Mouse (Mus musculus) liver, embryonic 13.5 days (tissue): ENCODE measurements around the gene Btrc. TPM values are rescaled to one million over a fixed set of nuclear protein-coding genes. Genes with fewer than 3 reads are reported as not detected.
"Not testable (repeated sequence)": the region's sequence is repeated elsewhere in the genome, so short reads cannot be mapped to it uniquely, and the experiment has no call there.

Experiments
- ATAC-seq: fragments of 200-750 bp; cut with Nextera tagmentation; 2 replicates; pipeline ENCODE4 v1.8.0; 2017; ENCODE audit warnings: low read depth, mild to moderate bottlenecking, moderate number of reproducible peaks, moderate library complexity
- DNase-seq: peaks from one replicate; pipeline ENCODE4 v3.0.0; 2022
- H3K27ac ChIP-seq: fragments of 300-500 bp; sonication (generic); 2 replicates; pipeline ENCODE4 v1.5.1; 2015; ENCODE audit warnings: moderate library complexity, mild to moderate bottlenecking, inconsistent platforms
- H3K27me3 ChIP-seq: fragments of 300-500 bp; sonication (generic); 2 replicates; pipeline ENCODE4 v1.6.1; 2015; ENCODE audit warnings: mild to moderate bottlenecking, inconsistent platforms
- H3K36me3 ChIP-seq: fragments of 300-500 bp; sonication (generic); 2 replicates; pipeline ENCODE4 v1.6.1; 2015; ENCODE audit warnings: mild to moderate bottlenecking, inconsistent platforms
- H3K4me1 ChIP-seq: fragments of 300-500 bp; sonication (generic); replicated peaks from 2 replicates; pipeline ENCODE4 v1.6.1; 2015; ENCODE audit warnings: inconsistent platforms
- H3K4me2 ChIP-seq: fragments of 300-500 bp; sonication (generic); 2 replicates; pipeline ENCODE4 v1.6.1; 2015; ENCODE audit warnings: inconsistent platforms, mild to moderate bottlenecking, moderate library complexity
- H3K4me3 ChIP-seq: fragments of 300-500 bp; sonication (generic); replicated peaks from 2 replicates; pipeline ENCODE4 v1.5.1; 2015; ENCODE audit warnings: mild to moderate bottlenecking, inconsistent platforms
- H3K9ac ChIP-seq: fragments of 300-500 bp; sonication (generic); 2 replicates; pipeline ENCODE4 v1.6.1; 2015; ENCODE audit warnings: mild to moderate bottlenecking, inconsistent platforms
- H3K9me3 ChIP-seq: fragments of 300-500 bp; sonication (generic); replicated peaks from 2 replicates; pipeline ENCODE4 v1.6.1; 2016; ENCODE audit warnings: inconsistent platforms
- WGBS: fragments of 180-500 bp; shearing (Covaris S2); methylation state at CpG from one replicate; pipeline ENCODE4 v1.1.7; 2015; ENCODE audit not compliant: insufficient replicate concordance; 5-methylcytosine and 5-hydroxymethylcytosine counted together
- polyA plus RNA-seq: library from polyadenylated mRNA; unstranded; fragments of >200 nt; fragmentation: Nextera tagmentation; extraction: Ambion mirVana; gene quantifications from 2 replicates; pipeline ENCODE4 v1.2.1, GENCODE M21; 2015

Gene Btrc
- polyA plus RNA-seq, 1 experiment from 2014 or later = 44.1 TPM

- 80% methylated on average over 8 of the region's 8 CpGs for WGBS
- no peak overlapping the region for H3K9ac ChIP-seq
- peaks cover under 1% of the 10 kb centered on the region for H3K27me3 ChIP-seq
- peaks cover 41% of the 10 kb centered on the region for H3K4me1 ChIP-seq
- no peaks in the 10 kb centered on the region for H3K9me3 ChIP-seq
- no peak for ATAC-seq
- H3K4me2 ChIP-seq = no peak overlapping the region
- peaks cover 8% of the 10 kb centered on the region for H3K36me3 ChIP-seq
- no peak for DNase-seq
- H3K4me3 ChIP-seq = no peak overlapping the region
- H3K27ac ChIP-seq = no peak overlapping the region
These were observed 171.7 kb downstream of the Btrc start for GRCm38 (mm10) chr19:45535214-45535735.

GRCm38 (mm10) chr19:45535929-45536328 is 172.4 kb downstream of the Btrc start:
- peaks cover under 1% of the 10 kb centered on the region; the same call in 1 of the 2 replicates for H3K36me3 ChIP-seq
- 58% methylated on average over 6 of the region's 6 CpGs for WGBS

DNA sequence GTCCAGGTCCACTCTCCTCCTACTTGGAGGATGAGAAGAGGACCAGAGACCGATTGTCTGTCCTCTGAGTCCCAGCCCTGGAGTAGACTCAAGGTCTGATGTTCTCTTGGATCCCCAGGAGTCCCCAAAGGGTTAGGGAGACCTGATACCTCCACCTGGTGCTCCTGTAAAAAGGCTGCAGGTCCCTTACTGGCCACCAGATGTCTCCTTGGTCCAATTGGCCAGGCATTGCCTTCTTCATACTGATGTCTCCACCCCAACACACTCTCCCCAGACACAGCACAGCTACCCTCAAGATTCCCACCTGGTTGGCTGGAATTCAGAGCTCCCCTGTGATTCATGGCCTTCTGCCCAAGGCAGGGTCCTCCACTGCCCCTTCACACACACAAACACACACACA is 174.0 kb downstream of the Btrc start:
- Histone ChIP-seq H3K9ac (no peak overlapping the region), H3K36me3 (no peaks in the 10 kb centered on the region), H3K9me3 (no peaks in the 10 kb centered on the region), H3K4me1 (peaks cover 49% of the 10 kb centered on the region), H3K4me3 (no peak overlapping the region), H3K4me2 (no peak overlapping the region), H3K27ac (no peak overlapping the region), H3K27me3 (peaks cover 22% of the 10 kb centered on the region)
- ATAC-seq = peak; percentile 17; the same call in 1 of the 2 replicates
- DNase-seq = peak; percentile 45
- WGBS = 14% methylated on average over 1 of the region's 1 CpGs

More at GRCm38 (mm10) chr19:45535929-45536328, 172.4 kb downstream of the Btrc start:
- H3K27me3 ChIP-seq = peaks cover 7% of the 10 kb centered on the region
- no peaks in the 10 kb centered on the region for H3K9me3 ChIP-seq
- no peak overlapping the region for H3K4me2 ChIP-seq
- H3K4me3 ChIP-seq = no peak overlapping the region
- H3K27ac ChIP-seq = no peak overlapping the region
- peaks cover 37% of the 10 kb centered on the region for H3K4me1 ChIP-seq
- ATAC-seq (no peak), DNase-seq (no peak)
- no peak overlapping the region for H3K9ac ChIP-seq

- Histone ChIP-seq H3K4me1 (peaks cover 53% of the 10 kb centered on the region), H3K9ac (no peak overlapping the region), H3K36me3 (no peaks in the 10 kb centered on the region), H3K27ac (no peak overlapping the region), H3K4me2 (peak overlapping the region; percentile 81), H3K27me3 (peaks cover 39% of the 10 kb centered on the region), H3K4me3 (peak overlapping the region; percentile 55), H3K9me3 (no peaks in the 10 kb centered on the region)
- ATAC-seq (no peak), DNase-seq (no peak)
- WGBS = 50% methylated on average over 8 of the region's 8 CpGs
These were observed 177.3 kb downstream of the Btrc start for GRCm38 (mm10) chr19:45540657-45541408.

DNA sequence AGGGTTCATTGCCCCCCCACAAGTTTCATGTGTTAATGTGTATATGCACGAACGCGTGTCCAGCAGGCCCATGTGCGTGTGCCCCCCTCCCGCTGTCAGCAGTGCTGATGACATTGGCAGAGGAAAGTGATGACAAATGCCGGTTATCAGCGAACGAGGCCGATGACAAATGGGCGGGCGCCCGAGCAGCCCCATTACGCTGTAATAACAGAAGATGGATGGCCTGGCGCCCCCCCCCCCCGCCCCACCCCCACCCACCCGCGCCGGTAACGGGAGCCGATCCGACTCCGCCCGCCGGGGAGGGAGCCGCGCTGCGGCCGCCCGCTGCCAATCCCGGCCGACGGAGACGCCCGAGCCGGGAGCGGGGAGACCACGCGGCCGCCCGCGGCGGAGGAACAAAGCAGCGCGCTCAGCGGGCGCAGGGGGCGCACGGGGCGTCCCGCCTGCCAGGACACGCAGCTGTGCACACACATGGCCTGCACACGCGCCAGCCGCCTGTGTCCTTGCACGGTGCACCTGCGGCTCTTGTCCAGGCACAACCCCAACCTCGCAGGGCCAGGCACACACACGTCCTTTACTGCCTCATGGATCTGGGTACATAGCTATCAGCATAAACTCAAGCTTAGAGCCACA is 178.0 kb downstream of the Btrc start:
- Histone ChIP-seq H3K9me3 (no peaks in the 10 kb centered on the region), H3K27ac (no peak overlapping the region), H3K4me1 (peaks cover 53% of the 10 kb centered on the region), H3K27me3 (peaks cover 46% of the 10 kb centered on the region), H3K4me2 (peak overlapping the region; percentile 81), H3K4me3 (peak overlapping the region; percentile 55), H3K9ac (peak overlapping the region; percentile 71), H3K36me3 (no peaks in the 10 kb centered on the region)
- ATAC-seq (0 out of 2 replicates have a peak, but pooled peaks have one; percentile 23), DNase-seq (no peak)
- under 1% methylated on average over 53 of the region's 58 CpGs for WGBS

- Histone ChIP-seq H3K9ac (peak overlapping the region; percentile 71), H3K27me3 (peaks cover 51% of the 10 kb centered on the region), H3K9me3 (no peaks in the 10 kb centered on the region), H3K36me3 (no peaks in the 10 kb centered on the region), H3K4me1 (peaks cover 57% of the 10 kb centered on the region), H3K27ac (no peak overlapping the region), H3K4me2 (peak overlapping the region; percentile 81), H3K4me3 (peak overlapping the region; percentile 55)
- ATAC-seq = no peak
- 34% methylated on average over 3 of the region's 3 CpGs for WGBS
- no peak for DNase-seq
These were observed 178.5 kb downstream of the Btrc start for GRCm38 (mm10) chr19:45542061-45542460.

GRCm38 (mm10) chr19:45544152-45544924 is 180.8 kb downstream of the Btrc start:
- peaks cover 60% of the 10 kb centered on the region for H3K4me1 ChIP-seq
- H3K27ac ChIP-seq = no peak overlapping the region
- H3K9ac ChIP-seq = peak overlapping the region; percentile 50
- no peaks in the 10 kb centered on the region; the same call in 1 of the 2 replicates for H3K9me3 ChIP-seq
- ATAC-seq (no peak), DNase-seq (no peak)
- peak overlapping the region; percentile 79 for H3K4me2 ChIP-seq
- H3K36me3 ChIP-seq = no peaks in the 10 kb centered on the region
- H3K27me3 ChIP-seq = peaks cover 52% of the 10 kb centered on the region
- WGBS = under 1% methylated on average over 20 of the region's 26 CpGs
- peak overlapping the region; percentile 56 for H3K4me3 ChIP-seq

GRCm38 (mm10) chr19:45544925-45545321 is 181.4 kb downstream of the Btrc start:
- H3K27ac ChIP-seq = no peak overlapping the region
- peak overlapping the region; percentile 56 for H3K4me3 ChIP-seq
- peak overlapping the region; percentile 79 for H3K4me2 ChIP-seq
- peak; percentile 63 for DNase-seq
- peak; percentile 25; the same call in 1 of the 2 replicates for ATAC-seq
- peaks cover 52% of the 10 kb centered on the region for H3K27me3 ChIP-seq
- peaks cover 60% of the 10 kb centered on the region for H3K4me1 ChIP-seq
- under 1% methylated on average over 30 of the region's 30 CpGs for WGBS
- H3K9ac ChIP-seq = peak overlapping the region; percentile 50
- no peaks in the 10 kb centered on the region; the same call in 1 of the 2 replicates for H3K9me3 ChIP-seq
- no peaks in the 10 kb centered on the region for H3K36me3 ChIP-seq

DNA sequence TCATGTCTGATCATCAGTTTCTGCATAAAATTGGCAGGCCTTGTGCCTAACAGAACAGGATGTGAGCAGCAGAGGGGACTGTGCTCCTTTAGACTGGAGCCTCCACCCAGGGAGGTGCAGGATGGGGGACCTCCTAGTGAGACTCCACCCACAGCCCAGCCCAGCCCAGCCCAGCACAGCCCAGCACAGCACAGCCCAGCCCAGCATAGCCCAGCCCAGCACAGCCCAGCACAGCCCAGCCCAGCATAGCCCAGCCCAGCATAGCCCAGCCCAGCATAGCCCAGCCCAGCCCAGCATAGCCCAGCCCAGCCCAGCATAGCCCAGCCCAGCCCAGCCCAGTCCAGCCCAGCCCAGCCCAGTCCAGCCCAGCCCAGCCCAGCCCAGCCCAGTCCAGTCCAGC is 184.7 kb downstream of the Btrc start:
- Histone ChIP-seq H3K4me1 (peaks cover 62% of the 10 kb centered on the region), H3K27me3 (peaks cover 23% of the 10 kb centered on the region), H3K4me2 (peak overlapping the region; percentile 24), H3K27ac (peak overlapping the region; percentile 70; the same call in 1 of the 2 replicates)
- not testable (repeated sequence) for H3K36me3 ChIP-seq, H3K9me3 ChIP-seq, H3K9ac ChIP-seq, H3K4me3 ChIP-seq
- DNase-seq = peak; percentile 57
- ATAC-seq = peak; percentile 92

GRCm38 (mm10) chr19:45549128-45549915 is 185.8 kb downstream of the Btrc start:
- H3K27ac ChIP-seq = peak overlapping the region; percentile 73
- no peak overlapping the region for H3K4me2 ChIP-seq
- DNase-seq = peak; percentile 33

More at GRCm38 (mm10) chr19:45549128-45549915, 185.8 kb downstream of the Btrc start:
- Histone ChIP-seq H3K36me3 (peaks cover 20% of the 10 kb centered on the region), H3K4me1 (peaks cover 52% of the 10 kb centered on the region), H3K27me3 (peaks cover 17% of the 10 kb centered on the region), H3K4me3 (no peak overlapping the region), H3K9ac (peak overlapping the region; percentile 18), H3K9me3 (no peaks in the 10 kb centered on the region; the same call in 1 of the 2 replicates)
- WGBS = 70% methylated on average over 23 of the region's 23 CpGs
- peak; percentile 67 for ATAC-seq
